Mouse (Mus musculus) ES-E14 (cell line): ENCODE data around the gene Gpr68. TPM values are rescaled to one million over a fixed set of nuclear protein-coding genes. Genes with fewer than 3 reads are reported as not detected.

Experiments used
- DNase-seq: peaks from one replicate; pipeline ENCODE4 v3.0.0-alpha.2; 2013; ENCODE audit warnings: low read depth, low spot score
- H3K27ac ChIP-seq: 2 replicates; pipeline ENCODE4 v1.5.1; 2012; ENCODE audit warnings: low read depth, mild to moderate bottlenecking, low read length, moderate library complexity, mixed read lengths; ENCODE audit not compliant: poor library complexity, insufficient read depth, severe bottlenecking
- H3K36me3 ChIP-seq: 2 replicates; pipeline ENCODE4 v1.6.1; 2012; ENCODE audit warnings: mild to moderate bottlenecking, low read length, moderate library complexity, mixed read lengths; ENCODE audit not compliant: control insufficient read depth, poor library complexity, insufficient read depth, severe bottlenecking
- H3K4me1 ChIP-seq, 2 experiments: fragments of 150-350 bp in 1 of 2; sonication (generic) in 1 of 2; 2 replicates each; pipeline ENCODE4 v1.6.1; 2012; ENCODE audit warnings: low read length in 2 of 2, mild to moderate bottlenecking in 1 of 2, mixed read lengths in 1 of 2; ENCODE audit not compliant: control insufficient read depth in 2 of 2, insufficient read depth in 2 of 2, poor library complexity in 1 of 2
- H3K4me3 ChIP-seq, 2 experiments: fragments of 150-350 bp in 1 of 2; sonication (generic) in 1 of 2; 2 replicates each; pipeline ENCODE4 v1.5.1; 2012; ENCODE audit warnings: low read length in 2 of 2, low read depth in 1 of 2, mild to moderate bottlenecking in 1 of 2, mixed read lengths in 1 of 2; ENCODE audit not compliant: insufficient read depth in 1 of 2, poor library complexity in 1 of 2, severe bottlenecking in 1 of 2
- H3K9ac ChIP-seq: 2 replicates; pipeline ENCODE4 v1.6.1; 2012; ENCODE audit warnings: low read depth, mild to moderate bottlenecking, low read length, mixed read lengths; ENCODE audit not compliant: poor library complexity, insufficient read depth, severe bottlenecking
- H3K9me3 ChIP-seq: fragments of 150-350 bp; sonication (generic); 2 replicates; pipeline ENCODE4 v1.6.1; 2012; ENCODE audit warnings: low read depth, mild to moderate bottlenecking, low read length; ENCODE audit not compliant: control insufficient read depth, insufficient read depth
- CHD2 ChIP-seq: IDR thresholded peaks from 2 replicates; pipeline ENCODE4 v1.6.1; 2014; ENCODE audit warnings: mild to moderate bottlenecking, low read depth, low read length, inconsistent platforms
- HCFC1 ChIP-seq: IDR thresholded peaks from 2 replicates; pipeline ENCODE4 v1.6.1; 2012; ENCODE audit warnings: low read length, inconsistent platforms, borderline replicate concordance; ENCODE audit not compliant: insufficient read depth
- MAFK ChIP-seq: IDR thresholded peaks from 2 replicates; pipeline ENCODE4 v1.6.1; 2014; ENCODE audit warnings: mild to moderate bottlenecking, low read depth, low read length, inconsistent platforms; ENCODE audit not compliant: insufficient read depth
- ZC3H11A ChIP-seq: IDR thresholded peaks from 2 replicates; pipeline ENCODE4 v1.6.1; 2012; ENCODE audit warnings: low read depth, mild to moderate bottlenecking, inconsistent platforms, low read length, borderline replicate concordance
- ZNF384 ChIP-seq: IDR thresholded peaks from 2 replicates; pipeline ENCODE4 v1.6.1; 2012; ENCODE audit warnings: low read depth, low read length, inconsistent platforms
- in situ Hi-C, 2 experiments: fragments of 600-800 bp; cut with MboI; formaldehyde crosslinking; loops; one replicate each; pipeline ENCODE4 v1.15.1; 2025; ENCODE audit warnings: low sequenced_read_pairs in 2 of 2, inconsistent platforms in 1 of 2; ENCODE audit not compliant: unreplicated experiment in 2 of 2
- total RNA-seq: library from RNA; depleted of rRNA; stranded (reverse); fragments of 300-350 nt; gene quantifications from 2 replicates; pipeline ENCODE4 v1.2.3, GENCODE M21; 2012

The Gpr68 gene
- total RNA-seq, 1 experiment, result 0.49 TPM

GRCm38 (mm10) chr12:100952193-100952931 lies 44.4 kb upstream of the Gpr68 start:
- H3K9ac ChIP-seq, result no peak overlapping the region
- H3K4me1 ChIP-seq, result peaks cover 0 to 4% of the 10 kb centered on the region in 2 experiments; a peak in 1 of 4 replicates
- peak; percentile 78 for DNase-seq
- TF ChIP-seq ZNF384 (no peak), HCFC1 (no peak), CHD2 (no peak), MAFK (no peak; the same call in 1 of the 2 replicates)
- H3K4me3 ChIP-seq, result no peak overlapping the region
- no peak overlapping the region for H3K27ac ChIP-seq
- in situ Hi-C loops, result loop anchor here in 1 of 2 experiments (5.0 kb wide), 1 partner anchor 75 kb away; the partner anchor contains the start of gene Ccdc88c
- no peaks in the 10 kb centered on the region for H3K9me3 ChIP-seq
- H3K36me3 ChIP-seq, result peaks cover 29% of the 10 kb centered on the region; the same call in 1 of the 2 replicates

- in situ Hi-C loops, result no loop called here
- peaks cover 52% of the 10 kb centered on the region for H3K36me3 ChIP-seq
Observed at GRCm38 (mm10) chr12:100949146-100949545, 41.1 kb upstream of the Gpr68 start.

GRCm38 (mm10) chr12:100948021-100948420 lies 40.0 kb upstream of the Gpr68 start:
- H3K9ac ChIP-seq, result no peak overlapping the region
- H3K36me3 ChIP-seq, result peaks cover 56% of the 10 kb centered on the region
- in situ Hi-C loops, result no loop called here
- H3K27ac ChIP-seq, result no peak overlapping the region
- TF ChIP-seq CHD2 (no peak), ZC3H11A (no peak), MAFK (no peak), HCFC1 (no peak), ZNF384 (no peak)
- no peak for DNase-seq
- no peaks in the 10 kb centered on the region for H3K9me3 ChIP-seq
- no peak overlapping the region for H3K4me3 ChIP-seq
- peaks cover 0 to 4% of the 10 kb centered on the region in 2 experiments; a peak in 1 of 4 replicates for H3K4me1 ChIP-seq

More at GRCm38 (mm10) chr12:100949146-100949545, 41.1 kb upstream of the Gpr68 start:
- Histone ChIP-seq H3K9ac (no peak overlapping the region), H3K9me3 (no peaks in the 10 kb centered on the region), H3K4me1 (peaks cover 0 to 4% of the 10 kb centered on the region in 2 experiments; a peak in 1 of 4 replicates), H3K27ac (no peak overlapping the region), H3K4me3 (no peak overlapping the region)
- no peak for DNase-seq
- TF ChIP-seq HCFC1 (no peak), MAFK (no peak), CHD2 (no peak), ZC3H11A (no peak), ZNF384 (no peak)

GRCm38 (mm10) chr12:100945948-100946347 lies 38.0 kb upstream of the Gpr68 start:
- Histone ChIP-seq H3K27ac (no peak overlapping the region), H3K4me3 (no peak overlapping the region), H3K9me3 (no peaks in the 10 kb centered on the region), H3K36me3 (peaks cover 56% of the 10 kb centered on the region), H3K9ac (no peak overlapping the region), H3K4me1 (peaks cover 0 to 4% of the 10 kb centered on the region in 2 experiments; a peak in 1 of 4 replicates)
- in situ Hi-C loops, result no loop called here
- no peak for DNase-seq
- TF ChIP-seq MAFK, result no peak
- no peak for TF ChIP-seq ZNF384
- TF ChIP-seq CHD2, result no peak
- TF ChIP-seq HCFC1, result no peak
- no peak for TF ChIP-seq ZC3H11A
